Mouse (Mus musculus): Measurements from ENCODE around the gene Ntrk2. TPM values are rescaled to one million over a fixed set of nuclear protein-coding genes. Genes with fewer than 3 reads are reported as not detected.
A peak's percentile ranks its signal among the peaks of the same experiment; 100 is the strongest.

The Ntrk2 gene
- total RNA-seq, 2 experiments from 2014 or later: 7.2 to 11.0 TPM

- intact Hi-C loops (cut with DNase I; ENCODE audit: low total_unique reads): no loop called here
- DNase-seq: no peak
These were observed 28.4 kb downstream of the Ntrk2 start for GRCm38 (mm10) chr13:58834726-58835125.

GRCm38 (mm10) chr13:58836891-58837290, 30.5 kb downstream of the Ntrk2 start:
- intact Hi-C loops (cut with DNase I; ENCODE audit: low total_unique reads): no loop called here
- no peak for DNase-seq

GRCm38 (mm10) chr13:58838110-58838509, 31.7 kb downstream of the Ntrk2 start:
- intact Hi-C loops (cut with DNase I; ENCODE audit: low total_unique reads): no loop called here
- DNase-seq: no peak

- DNase-seq: peak; percentile 58
- intact Hi-C loops (cut with DNase I; ENCODE audit: low total_unique reads): no loop called here
These were observed 34.5 kb downstream of the Ntrk2 start for GRCm38 (mm10) chr13:58840731-58841359.

- no peak for DNase-seq
- intact Hi-C loops (cut with DNase I; ENCODE audit: low total_unique reads): no loop called here
These were observed 37.5 kb downstream of the Ntrk2 start for GRCm38 (mm10) chr13:58843826-58844225.

- intact Hi-C loops (cut with DNase I; ENCODE audit: low total_unique reads): no loop called here
- DNase-seq: no peak
These were observed 42.2 kb downstream of the Ntrk2 start for GRCm38 (mm10) chr13:58848578-58848977.

GRCm38 (mm10) chr13:58853685-58854084, 47.3 kb downstream of the Ntrk2 start:
- intact Hi-C loops (cut with DNase I; ENCODE audit: low total_unique reads): no loop called here

GRCm38 (mm10) chr13:58866239-58866638, 59.9 kb downstream of the Ntrk2 start:
- DNase-seq: no peak
- intact Hi-C loops (cut with DNase I; ENCODE audit: low total_unique reads): no loop called here

More at GRCm38 (mm10) chr13:58853685-58854084, 47.3 kb downstream of the Ntrk2 start:
- DNase-seq: no peak

- intact Hi-C loops (cut with DNase I; ENCODE audit: low total_unique reads): no loop called here
- DNase-seq: no peak
These were observed 60.5 kb downstream of the Ntrk2 start for GRCm38 (mm10) chr13:58866776-58867435.

- intact Hi-C loops (cut with DNase I; ENCODE audit: low total_unique reads): no loop called here
- DNase-seq: no peak
These were observed 76.1 kb downstream of the Ntrk2 start for GRCm38 (mm10) chr13:58882468-58882867.

GRCm38 (mm10) chr13:58882916-58883315, 76.5 kb downstream of the Ntrk2 start:
- DNase-seq: no peak
- intact Hi-C loops (cut with DNase I; ENCODE audit: low total_unique reads): no loop called here

GRCm38 (mm10) chr13:58886108-58886507, 79.7 kb downstream of the Ntrk2 start:
- intact Hi-C loops (cut with DNase I; ENCODE audit: low total_unique reads): no loop called here
- no peak for DNase-seq

GRCm38 (mm10) chr13:58896254-58896910, 90.0 kb downstream of the Ntrk2 start:
- intact Hi-C loops (cut with DNase I; ENCODE audit: low total_unique reads): no loop called here
- DNase-seq: no peak

- no peak for DNase-seq
- intact Hi-C loops (cut with DNase I; ENCODE audit: low total_unique reads): no loop called here
These were observed 93.0 kb downstream of the Ntrk2 start for GRCm38 (mm10) chr13:58899337-58899736.

- DNase-seq: no peak
- intact Hi-C loops (cut with DNase I; ENCODE audit: low total_unique reads): no loop called here
These were observed 95.9 kb downstream of the Ntrk2 start for GRCm38 (mm10) chr13:58902313-58902712.

- intact Hi-C loops (cut with DNase I; ENCODE audit: low total_unique reads): no loop called here
- DNase-seq: peak; percentile 50
These were observed 98.7 kb downstream of the Ntrk2 start for GRCm38 (mm10) chr13:58904742-58905735.

- intact Hi-C loops (cut with DNase I; ENCODE audit: low total_unique reads): no loop called here
- no peak for DNase-seq
These were observed 105.6 kb downstream of the Ntrk2 start for GRCm38 (mm10) chr13:58911936-58912335.

GRCm38 (mm10) chr13:58912559-58912958, 106.2 kb downstream of the Ntrk2 start:
- no peak for DNase-seq
- intact Hi-C loops (cut with DNase I; ENCODE audit: low total_unique reads): no loop called here

- DNase-seq: peak; percentile 16
These were observed 107.9 kb downstream of the Ntrk2 start for GRCm38 (mm10) chr13:58914061-58914814.

More at GRCm38 (mm10) chr13:58914061-58914814, 107.9 kb downstream of the Ntrk2 start:
- intact Hi-C loops (cut with DNase I; ENCODE audit: low total_unique reads): no loop called here
